In genomic region chr5:92718856-92719255, GRCm38 (mm10) we compare ENCODE assay signal across 13 mouse cellular contexts. TPM values are rescaled to one million over a fixed set of nuclear protein-coding genes. Genes with fewer than 3 reads are reported as not detected.
"Had no signal": no experiment of that assay in that cellular context is flagged by ENCODE, and none has a peak within 500 bp of the region (broad histone marks: within the 10 kb centered on the region; RNA-seq: fewer than 3 reads in every experiment).

No protein-coding gene starts in this region.

- H3K4me2 ChIP-seq: liver, embryonic 13.5 days; midbrain, embryonic 13.5 days; neural tube, embryonic 15.5 days had no signal

- H3K9me3 ChIP-seq: limb, embryonic 10.5 days; liver, embryonic 13.5 days; midbrain, embryonic 13.5 days; neural tube, embryonic 15.5 days had no signal

- ATAC-seq: intestine, embryonic 16.5 days; liver, postnatal 0 days; midbrain, embryonic 13.5 days had no signal

- DNase-seq: kidney, postnatal 10 days; liver, embryonic 13.5 days; liver, postnatal 0 days; right cerebral cortex, postnatal 4 days; spleen, adult 18-20 months; thymus, adult 18-20 months; thymus, postnatal 14 days had no signal

- H3K27me3 ChIP-seq: liver, embryonic 13.5 days; midbrain, embryonic 13.5 days; neural tube, embryonic 15.5 days had no signal

- H3K27ac ChIP-seq: left cerebral cortex, adult 2 months; limb, embryonic 10.5 days; liver, embryonic 13.5 days; midbrain, embryonic 13.5 days; neural tube, embryonic 15.5 days had no signal

- H3K36me3 ChIP-seq: limb, embryonic 10.5 days; liver, embryonic 13.5 days; midbrain, embryonic 13.5 days; neural tube, embryonic 15.5 days had no signal

- H3K4me3 ChIP-seq: left cerebral cortex, adult 2 months; limb, embryonic 10.5 days; liver, embryonic 13.5 days; midbrain, embryonic 13.5 days; myocyte; neural tube, embryonic 15.5 days had no signal

- H3K9ac ChIP-seq: liver, embryonic 13.5 days; liver, postnatal 0 days; midbrain, embryonic 13.5 days; neural tube, embryonic 15.5 days had no signal

- H3K4me1 ChIP-seq: limb, embryonic 10.5 days; liver, embryonic 13.5 days; midbrain, embryonic 13.5 days; neural tube, embryonic 15.5 days had no signal

RNA-seq across cellular contexts. Expression of gene Ccdc158, which starts 43.8 kb away (rescaled TPM):
- polyA plus RNA-seq: myocyte had no signal
